Mouse (Mus musculus): ENCODE results near the gene Eml6. TPM values are rescaled to one million over a fixed set of nuclear protein-coding genes. Genes with fewer than 3 reads are reported as not detected.
"Not testable (repeated sequence)": the region's sequence is repeated elsewhere in the genome, so short reads cannot be mapped to it uniquely, and the experiment has no call there.

The Eml6 gene
- polyA plus RNA-seq, 1 experiment from 2014 or later, result 0.87 TPM

DNA sequence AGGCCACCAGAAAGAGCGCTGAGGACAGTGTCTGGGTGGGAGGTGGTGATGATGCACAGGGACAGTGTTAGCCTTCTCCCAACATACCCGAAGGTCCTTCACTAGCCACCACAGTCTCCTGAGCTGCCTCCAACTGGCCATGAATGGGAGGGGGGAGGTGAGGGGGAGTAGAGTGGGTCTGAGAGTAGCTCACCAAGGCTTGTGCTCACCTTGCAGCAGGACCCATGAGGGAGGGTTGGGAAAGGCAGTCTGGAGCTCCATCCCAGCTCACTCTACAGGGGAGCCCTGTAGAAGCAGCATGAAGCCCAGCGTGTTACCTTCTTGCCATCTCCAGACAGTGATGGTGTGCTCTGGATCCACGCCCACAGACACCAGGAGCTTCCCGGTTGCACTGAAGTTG is 267.2 kb downstream of the Eml6 start:
- DNase-seq (ENCODE audit: low spot score) (no peak), ATAC-seq (replicated peaks; ENCODE audit: low FRiP score, low TSS enrichment, low read depth) (no peak)
- Histone ChIP-seq H3K4me2 (ENCODE audit: low read length) (no peak overlapping the region), H3K9ac (ENCODE audit: low read length) (no peak overlapping the region), H3K36me3 (ENCODE audit: control insufficient read depth, insufficient read depth, low read length) (no peaks in the 10 kb centered on the region), H3K27ac (ENCODE audit: low read depth) (no peak overlapping the region), H3K4me1 (replicated peaks; ENCODE audit: control insufficient read depth, insufficient read depth, low read length) (no peaks in the 10 kb centered on the region), H3K27me3 (replicated peaks; ENCODE audit: control insufficient read depth, insufficient read depth, low read length) (no peaks in the 10 kb centered on the region), H3K9me3 (ENCODE audit: control insufficient read depth, low read length) (no peaks in the 10 kb centered on the region), H3K4me3 (ENCODE audit: low read depth, low read length) (no peak overlapping the region)
- WGBS, result 86% methylated on average over 5 of the region's 5 CpGs

- not testable (repeated sequence) for DNase-seq (ENCODE audit: low spot score); ATAC-seq (replicated peaks; ENCODE audit: low FRiP score, low TSS enrichment, low read depth); H3K4me1 ChIP-seq (replicated peaks; ENCODE audit: control insufficient read depth, insufficient read depth, low read length); H3K9ac ChIP-seq (ENCODE audit: low read length); H3K27ac ChIP-seq (ENCODE audit: low read depth); H3K4me2 ChIP-seq (ENCODE audit: low read length); H3K27me3 ChIP-seq (replicated peaks; ENCODE audit: control insufficient read depth, insufficient read depth, low read length); H3K36me3 ChIP-seq (ENCODE audit: control insufficient read depth, insufficient read depth, low read length); H3K4me3 ChIP-seq (ENCODE audit: low read depth, low read length); H3K9me3 ChIP-seq (ENCODE audit: control insufficient read depth, low read length)
- 95% methylated on average over 5 of the region's 5 CpGs for WGBS
Measured at GRCm38 (mm10) chr11:29756007-29756406, 269.8 kb downstream of the Eml6 start.

DNA sequence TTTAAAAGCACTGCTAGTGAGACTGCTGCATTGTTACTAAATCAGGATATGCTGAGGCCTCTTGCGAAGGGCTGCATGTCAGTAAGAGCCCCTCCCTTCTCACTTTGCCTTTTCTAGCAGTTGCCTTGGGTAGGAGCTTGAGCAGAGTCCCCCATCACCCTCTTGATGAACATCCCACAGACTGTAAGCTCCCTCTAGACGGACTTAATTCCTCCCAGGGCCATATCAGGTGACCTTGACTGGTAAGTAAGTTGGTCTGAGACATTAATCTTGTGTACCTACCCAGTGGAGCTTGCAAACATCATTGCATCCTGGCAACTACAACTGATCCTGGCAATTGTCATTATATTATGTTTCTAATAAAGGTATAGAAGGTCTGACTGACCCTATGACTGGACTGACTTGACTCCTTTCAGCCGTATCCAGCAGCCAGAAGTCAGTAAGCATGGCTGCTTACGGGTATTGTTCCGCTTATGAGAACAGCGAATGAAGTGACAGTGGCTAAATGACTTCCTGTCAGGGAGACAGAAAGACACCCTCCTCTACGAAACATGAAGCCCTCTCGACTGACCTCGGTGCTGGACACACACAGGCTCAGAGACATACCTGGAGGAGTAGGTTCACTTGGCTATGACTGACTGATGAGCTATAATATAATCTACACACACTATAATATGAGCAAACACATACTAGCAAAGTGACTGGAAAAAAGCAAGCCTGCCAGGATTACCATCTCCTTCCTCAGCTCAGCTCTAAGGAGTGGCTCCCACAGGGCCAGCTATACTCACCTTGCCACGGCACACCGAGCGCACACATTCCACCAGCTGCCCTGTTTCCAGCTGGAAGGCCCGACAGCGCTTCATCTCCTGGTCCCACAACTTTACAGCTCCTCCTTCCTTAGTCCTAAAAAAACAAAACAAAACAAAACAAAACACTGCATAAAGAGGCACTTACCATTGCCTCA is 273.9 kb downstream of the Eml6 start:
- Histone ChIP-seq H3K36me3 (ENCODE audit: control insufficient read depth, insufficient read depth, low read length) (peaks cover 10% of the 10 kb centered on the region), H3K4me3 (ENCODE audit: low read depth, low read length) (no peak overlapping the region), H3K27me3 (replicated peaks; ENCODE audit: control insufficient read depth, insufficient read depth, low read length) (no peaks in the 10 kb centered on the region), H3K9ac (ENCODE audit: low read length) (no peak overlapping the region), H3K27ac (ENCODE audit: low read depth) (no peak overlapping the region), H3K9me3 (ENCODE audit: control insufficient read depth, low read length) (no peaks in the 10 kb centered on the region), H3K4me1 (replicated peaks; ENCODE audit: control insufficient read depth, insufficient read depth, low read length) (no peaks in the 10 kb centered on the region), H3K4me2 (ENCODE audit: low read length) (no peak overlapping the region)
- no peak for ATAC-seq (replicated peaks; ENCODE audit: low FRiP score, low TSS enrichment, low read depth)
- peak; percentile 37 for DNase-seq (ENCODE audit: low spot score)
- 86% methylated on average over 14 of the region's 14 CpGs for WGBS

DNA sequence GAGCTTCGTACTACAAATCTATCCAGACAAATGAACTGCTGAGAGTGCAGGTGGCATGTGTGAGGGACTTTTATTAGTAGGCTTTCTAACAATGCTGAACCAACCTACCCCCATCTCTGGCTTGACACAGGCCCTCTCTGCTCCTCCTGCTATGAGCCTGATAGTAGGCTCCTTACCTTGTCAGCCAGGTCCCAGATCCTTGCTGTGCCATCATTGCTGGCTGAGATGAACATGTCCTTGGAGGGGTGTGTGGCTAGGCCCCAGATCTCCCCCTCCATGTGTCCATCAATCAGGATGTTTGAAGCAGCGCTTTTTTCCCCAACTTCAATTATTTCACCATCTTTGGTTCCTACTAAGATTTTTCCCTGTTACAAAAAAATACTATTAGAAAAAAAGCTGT is 274.8 kb downstream of the Eml6 start:
- ATAC-seq (replicated peaks; ENCODE audit: low FRiP score, low TSS enrichment, low read depth), result no peak
- WGBS, result 99% methylated on average over 2 of the region's 2 CpGs
- DNase-seq (ENCODE audit: low spot score), result no peak
- Histone ChIP-seq H3K27ac (ENCODE audit: low read depth) (no peak overlapping the region), H3K4me3 (ENCODE audit: low read depth, low read length) (no peak overlapping the region), H3K9me3 (ENCODE audit: control insufficient read depth, low read length) (no peaks in the 10 kb centered on the region), H3K4me1 (replicated peaks; ENCODE audit: control insufficient read depth, insufficient read depth, low read length) (no peaks in the 10 kb centered on the region), H3K36me3 (ENCODE audit: control insufficient read depth, insufficient read depth, low read length) (peaks cover 19% of the 10 kb centered on the region), H3K4me2 (ENCODE audit: low read length) (no peak overlapping the region), H3K9ac (ENCODE audit: low read length) (no peak overlapping the region), H3K27me3 (replicated peaks; ENCODE audit: control insufficient read depth, insufficient read depth, low read length) (no peaks in the 10 kb centered on the region)

- Histone ChIP-seq H3K4me1 (replicated peaks; ENCODE audit: control insufficient read depth, insufficient read depth, low read length) (no peaks in the 10 kb centered on the region), H3K9me3 (ENCODE audit: control insufficient read depth, low read length) (no peaks in the 10 kb centered on the region), H3K27me3 (replicated peaks; ENCODE audit: control insufficient read depth, insufficient read depth, low read length) (no peaks in the 10 kb centered on the region), H3K4me2 (ENCODE audit: low read length) (no peak overlapping the region), H3K36me3 (ENCODE audit: control insufficient read depth, insufficient read depth, low read length) (peaks cover 30% of the 10 kb centered on the region), H3K4me3 (ENCODE audit: low read depth, low read length) (no peak overlapping the region), H3K9ac (ENCODE audit: low read length) (no peak overlapping the region), H3K27ac (ENCODE audit: low read depth) (no peak overlapping the region)
- ATAC-seq (replicated peaks; ENCODE audit: low FRiP score, low TSS enrichment, low read depth), result no peak
- DNase-seq (ENCODE audit: low spot score), result no peak
- 100% methylated on average over 1 of the region's 1 CpGs for WGBS
Measured at GRCm38 (mm10) chr11:29749468-29749829, 276.4 kb downstream of the Eml6 start.

DNA sequence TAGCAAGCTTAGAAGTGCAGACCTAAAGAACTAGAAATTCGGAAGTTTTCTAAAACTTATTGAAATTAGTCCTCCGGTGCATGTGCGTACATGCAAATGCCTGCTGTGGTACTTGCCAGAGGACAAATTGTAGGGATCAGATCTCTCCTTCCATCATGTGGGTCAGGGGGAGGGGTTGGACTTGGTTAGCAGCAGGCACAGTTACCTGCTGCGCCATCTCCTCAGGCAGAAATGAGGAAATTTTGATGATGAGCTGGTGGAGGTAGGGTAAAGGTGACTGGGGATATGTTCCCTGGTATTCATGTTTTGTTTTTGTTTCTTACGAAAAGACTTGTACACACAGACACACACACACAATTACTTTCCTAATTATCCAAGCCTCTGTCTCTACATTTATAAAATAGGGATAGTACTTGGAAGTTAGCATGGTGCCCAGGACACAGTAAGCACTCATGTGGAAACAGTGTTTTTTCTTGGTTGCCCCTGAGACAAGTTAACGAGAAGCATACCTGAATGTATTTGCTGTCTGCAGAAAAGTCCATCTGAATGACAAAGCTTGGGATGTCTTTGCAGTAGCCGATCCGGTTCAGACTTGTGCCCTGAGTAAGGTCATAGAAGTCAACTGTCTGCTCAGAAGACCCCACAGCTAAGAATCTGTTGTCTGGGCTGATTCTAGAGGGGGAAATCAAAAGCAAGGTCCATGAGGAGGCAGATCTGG is 276.9 kb downstream of the Eml6 start:
- Histone ChIP-seq H3K9ac (ENCODE audit: low read length) (no peak overlapping the region), H3K27ac (ENCODE audit: low read depth) (no peak overlapping the region), H3K4me1 (replicated peaks; ENCODE audit: control insufficient read depth, insufficient read depth, low read length) (no peaks in the 10 kb centered on the region), H3K4me2 (ENCODE audit: low read length) (no peak overlapping the region), H3K4me3 (ENCODE audit: low read depth, low read length) (no peak overlapping the region), H3K36me3 (ENCODE audit: control insufficient read depth, insufficient read depth, low read length) (peaks cover 36% of the 10 kb centered on the region), H3K9me3 (ENCODE audit: control insufficient read depth, low read length) (no peaks in the 10 kb centered on the region), H3K27me3 (replicated peaks; ENCODE audit: control insufficient read depth, insufficient read depth, low read length) (no peaks in the 10 kb centered on the region)
- no peak for DNase-seq (ENCODE audit: low spot score)
- 91% methylated on average over 8 of the region's 8 CpGs for WGBS
- ATAC-seq (replicated peaks; ENCODE audit: low FRiP score, low TSS enrichment, low read depth), result no peak

- 88% methylated on average over 1 of the region's 1 CpGs for WGBS
- Histone ChIP-seq H3K4me3 (ENCODE audit: low read depth, low read length) (no peak overlapping the region), H3K27me3 (replicated peaks; ENCODE audit: control insufficient read depth, insufficient read depth, low read length) (no peaks in the 10 kb centered on the region), H3K4me2 (ENCODE audit: low read length) (no peak overlapping the region), H3K27ac (ENCODE audit: low read depth) (no peak overlapping the region), H3K4me1 (replicated peaks; ENCODE audit: control insufficient read depth, insufficient read depth, low read length) (no peaks in the 10 kb centered on the region), H3K36me3 (ENCODE audit: control insufficient read depth, insufficient read depth, low read length) (peaks cover 43% of the 10 kb centered on the region), H3K9ac (ENCODE audit: low read length) (no peak overlapping the region), H3K9me3 (ENCODE audit: control insufficient read depth, low read length) (no peaks in the 10 kb centered on the region)
- DNase-seq (ENCODE audit: low spot score) (no peak), ATAC-seq (replicated peaks; ENCODE audit: low FRiP score, low TSS enrichment, low read depth) (no peak)
Measured at GRCm38 (mm10) chr11:29747881-29748280, 278.0 kb downstream of the Eml6 start.

GRCm38 (mm10) chr11:29747365-29747764 is 278.5 kb downstream of the Eml6 start:
- DNase-seq (ENCODE audit: low spot score), result no peak
- no peak for ATAC-seq (replicated peaks; ENCODE audit: low FRiP score, low TSS enrichment, low read depth)
- H3K27me3 ChIP-seq (replicated peaks; ENCODE audit: control insufficient read depth, insufficient read depth, low read length), result no peaks in the 10 kb centered on the region
- WGBS, result 94% methylated on average over 3 of the region's 3 CpGs
- no peaks in the 10 kb centered on the region for H3K9me3 ChIP-seq (ENCODE audit: control insufficient read depth, low read length)
- H3K36me3 ChIP-seq (ENCODE audit: control insufficient read depth, insufficient read depth, low read length), result peaks cover 47% of the 10 kb centered on the region
- H3K4me2 ChIP-seq (ENCODE audit: low read length), result no peak overlapping the region
- no peaks in the 10 kb centered on the region for H3K4me1 ChIP-seq (replicated peaks; ENCODE audit: control insufficient read depth, insufficient read depth, low read length)
- no peak overlapping the region for H3K27ac ChIP-seq (ENCODE audit: low read depth)
- H3K9ac ChIP-seq (ENCODE audit: low read length), result no peak overlapping the region
- H3K4me3 ChIP-seq (ENCODE audit: low read depth, low read length), result no peak overlapping the region
